11 mouse cellular contexts compared by ENCODE assay signal in genomic region chr2:23019170-23019569, GRCm38 (mm10).
"Had no signal": no experiment of that assay in that cellular context is flagged by ENCODE, and none has a peak within 500 bp of the region (broad histone marks: within the 10 kb centered on the region; RNA-seq: fewer than 3 reads in every experiment).

No protein-coding gene starts in this region.

- H3K9me3 ChIP-seq: limb, embryonic 13.5 days; neural tube, embryonic 13.5 days had no signal

- H3K4me2 ChIP-seq: limb, embryonic 13.5 days; neural tube, embryonic 13.5 days had no signal

- H3K36me3 ChIP-seq: limb, embryonic 13.5 days; neural tube, embryonic 13.5 days had no signal

- H3K4me3 ChIP-seq: limb, embryonic 13.5 days; neural tube, embryonic 13.5 days had no signal

- DNase-seq: kidney, adult 8-10 months; kidney, postnatal 36 days; layer of hippocampus, adult 9-11 months; layer of hippocampus, postnatal 36 days; left cerebral cortex, postnatal 4 days; lung, adult 18-20 months; midbrain, embryonic 14.5 days; right cerebral cortex, postnatal 14 days; thymus, postnatal 36 days had no signal

- H3K27me3 ChIP-seq: limb, embryonic 13.5 days; neural tube, embryonic 13.5 days had no signal
